Mouse (Mus musculus) neural tube, embryonic 11.5 days (tissue): ENCODE results near the gene Dcp1a. TPM values are rescaled to one million over a fixed set of nuclear protein-coding genes. Genes with fewer than 3 reads are reported as not detected.

ENCODE experiments used
- ATAC-seq: fragments of 200-750 bp; cut with Nextera tagmentation; 2 replicates; pipeline ENCODE4 v1.8.0; 2017; ENCODE audit warnings: moderate number of reproducible peaks, mild to moderate bottlenecking, moderate TSS enrichment, moderate library complexity; ENCODE audit not compliant: insufficient read depth, low FRiP score, low TSS enrichment
- DNase-seq: peaks from one replicate; pipeline ENCODE4 v3.0.0-alpha.2; 2015; ENCODE audit warnings: low spot score
- H3K27ac ChIP-seq: fragments of 300-500 bp; sonication (generic); 2 replicates; pipeline ENCODE4 v1.5.1; 2014; ENCODE audit warnings: low read depth, mild to moderate bottlenecking, low read length
- H3K27me3 ChIP-seq: fragments of 300-500 bp; sonication (generic); 2 replicates; pipeline ENCODE4 v1.6.1; 2014; ENCODE audit warnings: mild to moderate bottlenecking, low read length, mixed read lengths; ENCODE audit not compliant: control insufficient read depth, insufficient read depth
- H3K36me3 ChIP-seq: fragments of 300-500 bp; sonication (generic); 2 replicates; pipeline ENCODE4 v1.6.1; 2014; ENCODE audit warnings: mild to moderate bottlenecking, low read length, moderate library complexity, mixed read lengths; ENCODE audit not compliant: control insufficient read depth, insufficient read depth
- H3K4me1 ChIP-seq: fragments of 300-500 bp; sonication (generic); 2 replicates; pipeline ENCODE4 v1.6.1; 2014; ENCODE audit warnings: low read length, mixed read lengths; ENCODE audit not compliant: control insufficient read depth, insufficient read depth
- H3K4me2 ChIP-seq: fragments of 300-500 bp; sonication (generic); 2 replicates; pipeline ENCODE4 v1.6.1; 2014; ENCODE audit warnings: low read depth, mild to moderate bottlenecking, moderate library complexity
- H3K4me3 ChIP-seq: fragments of 300-500 bp; sonication (generic); 2 replicates; pipeline ENCODE4 v1.5.1; 2014; ENCODE audit warnings: low read depth, low read length
- H3K9ac ChIP-seq: fragments of 300-500 bp; sonication (generic); 2 replicates; pipeline ENCODE4 v1.6.1; 2014; ENCODE audit warnings: mild to moderate bottlenecking, low read length
- H3K9me3 ChIP-seq: fragments of 300-500 bp; sonication (generic); 2 replicates; pipeline ENCODE4 v1.6.1; 2016; ENCODE audit warnings: low read length; ENCODE audit not compliant: control insufficient read depth
- WGBS: fragments of 180-500 bp; shearing (Covaris S2); extraction: QIAGEN DNeasy Blood & Tissue Kit; methylation state at CpG from one replicate; pipeline ENCODE4 v1.1.7; 2014; 5-methylcytosine and 5-hydroxymethylcytosine counted together
- polyA plus RNA-seq: library from polyadenylated mRNA; unstranded; fragments of >200 nt; fragmentation: Nextera tagmentation; extraction: Ambion mirVana; gene quantifications from 2 replicates; pipeline ENCODE4 v1.2.1, GENCODE M21; 2014

Dcp1a gene
- polyA plus RNA-seq, 1 experiment from 2014 or later, result 35.0 TPM

DNA sequence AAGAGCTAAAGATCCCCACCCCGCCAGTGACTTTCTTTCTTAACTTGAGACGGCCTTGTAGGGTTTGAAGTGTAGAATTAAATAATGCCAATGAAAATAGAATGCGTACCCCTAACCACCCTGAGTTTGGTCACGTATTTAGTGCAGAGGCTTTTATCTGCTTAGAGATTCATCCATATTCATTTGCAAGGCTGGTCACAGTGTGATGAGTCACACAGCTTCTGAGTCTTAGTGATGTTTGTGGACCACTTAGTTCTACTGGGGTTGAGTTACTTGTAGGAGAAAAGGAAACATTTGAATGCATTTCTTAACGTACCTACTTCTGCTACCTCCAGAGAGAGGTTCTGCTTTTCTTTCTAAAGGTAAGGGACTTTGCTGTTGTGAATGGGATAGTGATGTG lies 25.7 kb downstream of the Dcp1a start:
- no peak overlapping the region for H3K9ac ChIP-seq
- no peaks in the 10 kb centered on the region for H3K27me3 ChIP-seq
- no peaks in the 10 kb centered on the region for H3K4me1 ChIP-seq
- WGBS, result 91% methylated on average over 5 of the region's 5 CpGs
- DNase-seq (no peak), ATAC-seq (no peak)
- no peaks in the 10 kb centered on the region for H3K9me3 ChIP-seq
- H3K4me3 ChIP-seq, result no peak overlapping the region
- H3K4me2 ChIP-seq, result no peak overlapping the region
- peaks cover 5% of the 10 kb centered on the region for H3K36me3 ChIP-seq
- no peak overlapping the region for H3K27ac ChIP-seq

- 94% methylated on average over 6 of the region's 6 CpGs for WGBS
- H3K9ac ChIP-seq, result no peak overlapping the region
- ATAC-seq, result no peak
- no peak overlapping the region for H3K4me3 ChIP-seq
- no peak overlapping the region for H3K27ac ChIP-seq
- no peaks in the 10 kb centered on the region for H3K9me3 ChIP-seq
- H3K27me3 ChIP-seq, result no peaks in the 10 kb centered on the region
- H3K36me3 ChIP-seq, result peaks cover 3% of the 10 kb centered on the region; the same call in 1 of the 2 replicates
- no peak overlapping the region for H3K4me2 ChIP-seq
- DNase-seq, result no peak
- H3K4me1 ChIP-seq, result no peaks in the 10 kb centered on the region
Observed at GRCm38 (mm10) chr14:30510214-30510763, 31.0 kb downstream of the Dcp1a start.

GRCm38 (mm10) chr14:30512896-30513295 lies 33.6 kb downstream of the Dcp1a start:
- 0 out of 2 replicates have a peak, but pooled peaks cover 3% of the 10 kb centered on the region for H3K36me3 ChIP-seq
- WGBS, result 91% methylated on average over 5 of the region's 5 CpGs

DNA sequence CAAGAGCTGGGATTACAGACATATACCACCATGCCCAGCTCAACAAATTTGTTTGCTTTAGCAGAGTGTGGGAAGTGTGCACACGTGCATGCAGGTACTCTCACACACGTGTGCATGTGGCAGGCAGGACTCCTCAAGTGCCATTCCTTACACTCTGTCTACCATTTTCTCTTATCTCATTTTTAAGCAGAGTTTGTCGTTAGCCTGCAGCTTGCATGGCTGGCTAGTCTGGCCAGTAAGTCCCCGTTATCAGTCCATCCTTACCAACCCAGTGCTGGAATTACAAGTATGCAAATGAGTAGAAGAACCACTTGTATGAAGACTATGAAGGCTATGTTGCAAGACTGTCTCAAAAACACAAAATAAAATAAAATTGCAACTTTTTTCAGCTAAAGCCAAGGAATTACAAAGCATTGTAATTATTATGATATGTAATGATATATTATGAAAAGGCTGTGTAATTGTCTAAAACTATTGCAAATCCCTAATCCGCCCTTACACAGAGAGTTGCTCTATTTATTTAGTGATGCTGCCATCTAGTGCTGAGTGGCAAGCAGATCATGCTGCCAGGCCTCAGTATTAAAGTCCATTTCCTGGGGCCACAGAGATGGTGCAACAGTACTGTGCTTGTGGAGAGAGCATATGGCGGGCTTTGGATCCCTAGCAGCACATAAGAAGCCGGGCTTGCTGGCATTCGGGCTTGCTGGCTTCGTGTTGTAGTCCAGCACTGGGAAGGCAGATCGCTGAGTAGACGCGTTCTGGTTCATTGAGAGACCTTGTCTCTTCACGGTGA lies 36.8 kb downstream of the Dcp1a start:
- H3K4me1 ChIP-seq, result no peaks in the 10 kb centered on the region
- ATAC-seq, result no peak
- no peak overlapping the region for H3K27ac ChIP-seq
- H3K36me3 ChIP-seq, result peaks cover 14% of the 10 kb centered on the region
- WGBS, result 91% methylated on average over 13 of the region's 13 CpGs
- no peak overlapping the region for H3K4me2 ChIP-seq
- no peak overlapping the region for H3K4me3 ChIP-seq
- no peaks in the 10 kb centered on the region for H3K9me3 ChIP-seq
- no peak for DNase-seq
- no peaks in the 10 kb centered on the region for H3K27me3 ChIP-seq
- H3K9ac ChIP-seq, result no peak overlapping the region

More at GRCm38 (mm10) chr14:30512896-30513295, 33.6 kb downstream of the Dcp1a start:
- H3K9me3 ChIP-seq, result no peaks in the 10 kb centered on the region
- H3K4me2 ChIP-seq, result no peak overlapping the region
- no peak overlapping the region for H3K4me3 ChIP-seq
- H3K27me3 ChIP-seq, result no peaks in the 10 kb centered on the region
- no peak for ATAC-seq
- no peak overlapping the region for H3K9ac ChIP-seq
- no peaks in the 10 kb centered on the region for H3K4me1 ChIP-seq
- DNase-seq, result no peak
- no peak overlapping the region for H3K27ac ChIP-seq

DNA sequence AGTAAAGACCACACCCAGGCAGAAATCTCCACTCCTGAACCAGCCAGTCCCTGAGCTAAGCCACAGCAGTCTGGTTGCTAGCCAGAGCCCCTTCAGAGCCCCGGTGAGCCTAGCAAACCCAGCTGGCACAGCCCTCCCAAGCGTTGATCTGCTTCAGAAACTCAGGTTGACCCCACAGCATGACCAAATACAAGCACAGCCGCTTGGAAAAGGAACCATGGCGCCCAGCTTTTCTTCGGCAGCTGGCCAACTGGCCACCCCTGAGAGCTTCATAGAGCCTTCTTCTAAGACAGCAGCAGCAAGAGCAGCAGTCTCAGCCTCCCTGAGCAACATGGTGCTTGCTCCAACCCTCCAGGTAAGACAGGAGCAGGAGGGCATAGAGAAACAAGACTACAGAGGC lies 40.0 kb downstream of the Dcp1a start:
- Histone ChIP-seq H3K36me3 (peaks cover 22% of the 10 kb centered on the region), H3K4me3 (no peak overlapping the region), H3K4me1 (no peaks in the 10 kb centered on the region), H3K27ac (no peak overlapping the region), H3K9ac (no peak overlapping the region), H3K9me3 (no peaks in the 10 kb centered on the region), H3K27me3 (no peaks in the 10 kb centered on the region), H3K4me2 (no peak overlapping the region)
- 87% methylated on average over 5 of the region's 5 CpGs for WGBS
- ATAC-seq (no peak), DNase-seq (no peak)

- DNase-seq, result no peak
- H3K4me3 ChIP-seq, result no peak overlapping the region
- H3K9ac ChIP-seq, result no peak overlapping the region
- no peaks in the 10 kb centered on the region for H3K4me1 ChIP-seq
- 92% methylated on average over 6 of the region's 6 CpGs for WGBS
- H3K4me2 ChIP-seq, result no peak overlapping the region
- no peak overlapping the region for H3K27ac ChIP-seq
- H3K36me3 ChIP-seq, result peaks cover 24% of the 10 kb centered on the region
- no peak for ATAC-seq
- no peaks in the 10 kb centered on the region for H3K9me3 ChIP-seq
- no peaks in the 10 kb centered on the region for H3K27me3 ChIP-seq
Observed at GRCm38 (mm10) chr14:30523356-30523755, 44.0 kb downstream of the Dcp1a start.

DNA sequence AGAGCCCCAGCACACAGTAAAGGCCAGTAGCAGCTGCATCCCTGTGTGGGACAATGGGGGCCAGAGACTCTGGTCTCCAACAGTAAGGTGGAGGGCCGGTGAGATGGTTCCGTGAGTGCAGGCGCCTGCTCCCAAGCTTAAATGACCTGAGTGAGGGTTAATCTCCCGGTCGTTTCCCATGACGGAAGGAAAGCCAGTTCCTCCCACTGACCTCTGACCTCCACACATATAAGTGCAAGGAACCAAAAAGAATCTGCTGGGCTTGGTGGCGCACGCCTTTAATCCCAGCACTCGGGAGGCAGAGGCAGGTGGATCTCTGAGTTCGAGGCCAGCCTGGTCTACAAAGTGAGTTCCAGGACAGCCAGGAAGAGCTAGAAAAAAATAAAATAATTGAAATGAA lies 49.1 kb downstream of the Dcp1a start:
- 87% methylated on average over 10 of the region's 10 CpGs for WGBS
- no peak overlapping the region for H3K27ac ChIP-seq
- H3K36me3 ChIP-seq, result peaks cover 6% of the 10 kb centered on the region
- no peaks in the 10 kb centered on the region for H3K27me3 ChIP-seq
- no peaks in the 10 kb centered on the region for H3K4me1 ChIP-seq
- DNase-seq (no peak), ATAC-seq (no peak)
- no peaks in the 10 kb centered on the region for H3K9me3 ChIP-seq
- no peak overlapping the region for H3K9ac ChIP-seq
- no peak overlapping the region for H3K4me3 ChIP-seq
- no peak overlapping the region for H3K4me2 ChIP-seq

- H3K4me1 ChIP-seq, result no peaks in the 10 kb centered on the region
- peaks cover 2% of the 10 kb centered on the region for H3K36me3 ChIP-seq
Observed at GRCm38 (mm10) chr14:30528961-30529360, 49.6 kb downstream of the Dcp1a start.

DNA sequence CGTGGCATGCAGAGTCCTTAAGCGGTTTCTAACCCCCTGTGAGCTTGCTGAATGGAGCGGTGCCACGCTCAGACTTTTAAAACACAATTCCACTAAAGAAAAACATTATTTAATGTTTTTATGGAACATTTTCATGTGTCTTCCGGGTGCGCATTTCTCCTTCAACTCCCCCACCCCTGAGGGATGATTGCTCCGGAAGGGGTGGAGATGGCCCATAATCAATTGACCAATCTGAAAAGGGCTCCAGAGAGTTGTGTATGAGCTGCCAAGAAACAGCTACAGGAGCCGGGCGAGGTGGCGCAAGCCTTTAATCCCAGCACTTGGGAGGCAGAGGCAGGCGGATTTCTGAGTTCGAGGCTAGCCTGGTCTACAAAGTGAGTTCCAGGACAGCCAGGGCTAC lies 50.1 kb downstream of the Dcp1a start:
- no peaks in the 10 kb centered on the region for H3K9me3 ChIP-seq
- no peaks in the 10 kb centered on the region for H3K4me1 ChIP-seq
- H3K4me2 ChIP-seq, result no peak overlapping the region
- no peak overlapping the region for H3K9ac ChIP-seq
- H3K4me3 ChIP-seq, result no peak overlapping the region
- no peak for DNase-seq
- ATAC-seq, result no peak
- H3K27ac ChIP-seq, result no peak overlapping the region
- H3K27me3 ChIP-seq, result no peaks in the 10 kb centered on the region
- H3K36me3 ChIP-seq, result peaks cover 2% of the 10 kb centered on the region
- WGBS, result 93% methylated on average over 12 of the region's 12 CpGs

More at GRCm38 (mm10) chr14:30528961-30529360, 49.6 kb downstream of the Dcp1a start:
- Histone ChIP-seq H3K9ac (no peak overlapping the region), H3K4me3 (no peak overlapping the region), H3K9me3 (no peaks in the 10 kb centered on the region), H3K27ac (no peak overlapping the region), H3K4me2 (no peak overlapping the region), H3K27me3 (no peaks in the 10 kb centered on the region)
- 90% methylated on average over 5 of the region's 5 CpGs for WGBS
- no peak for ATAC-seq
- DNase-seq, result no peak
